Mouse (Mus musculus) CD4-positive helper T cell, adult 2 months (primary cell): ENCODE measurements around the gene Ferd3l.

Experiments used
- DNase-seq: peaks from one replicate; pipeline ENCODE4 v3.0.0-alpha.2; 2012; ENCODE audit warnings: low read depth, missing footprints, low spot score

Gene Ferd3l

GRCm38 (mm10) chr12:33965661-33966360 lies 37.6 kb downstream of the Ferd3l start:
- DNase-seq: no peak

- no peak for DNase-seq
Observed at GRCm38 (mm10) chr12:33966490-33967415, 38.5 kb downstream of the Ferd3l start.

GRCm38 (mm10) chr12:33967514-33967913 lies 39.3 kb downstream of the Ferd3l start:
- no peak for DNase-seq

DNA sequence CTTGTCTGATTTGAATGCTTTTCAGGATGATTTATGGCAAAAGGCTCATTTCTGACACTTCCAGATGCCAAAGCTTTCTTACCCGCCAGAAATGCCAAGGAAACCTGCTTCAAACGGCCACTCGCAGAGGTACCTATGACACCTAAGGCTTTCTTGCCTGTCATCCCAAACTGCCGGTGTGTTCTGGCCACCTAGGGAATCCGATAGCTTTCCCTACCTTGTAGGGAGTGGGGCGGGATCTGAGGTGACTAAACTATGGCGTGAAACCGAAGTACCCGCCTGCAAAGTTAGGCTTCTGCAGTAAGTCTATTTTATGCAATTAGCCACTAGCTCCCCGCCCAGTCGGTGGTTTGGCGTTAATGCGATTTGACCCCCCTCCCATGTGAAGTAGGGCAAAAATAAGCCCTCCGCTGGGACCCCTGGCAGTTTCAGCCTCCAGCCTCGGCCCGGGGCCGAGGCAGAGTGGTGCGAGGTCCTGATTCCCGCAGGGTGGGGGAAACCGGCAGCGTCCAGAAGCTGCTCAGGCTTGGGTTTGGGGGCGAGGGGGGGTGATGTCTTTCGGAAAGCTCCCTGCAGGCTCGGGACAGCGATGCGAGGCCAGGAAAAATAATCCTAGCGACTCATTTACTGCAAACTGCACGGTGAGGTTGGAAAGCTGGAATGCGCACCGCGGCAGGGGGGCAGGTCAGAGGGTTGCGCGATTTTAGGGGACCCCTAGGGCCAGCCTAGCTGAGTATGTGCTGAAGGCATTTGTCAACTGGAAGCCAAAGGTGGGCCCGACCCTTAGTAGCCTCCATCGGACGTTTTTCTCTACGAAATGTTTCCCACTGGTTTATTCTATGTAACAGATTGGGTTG lies 40.0 kb downstream of the Ferd3l start:
- DNase-seq: no peak

DNA sequence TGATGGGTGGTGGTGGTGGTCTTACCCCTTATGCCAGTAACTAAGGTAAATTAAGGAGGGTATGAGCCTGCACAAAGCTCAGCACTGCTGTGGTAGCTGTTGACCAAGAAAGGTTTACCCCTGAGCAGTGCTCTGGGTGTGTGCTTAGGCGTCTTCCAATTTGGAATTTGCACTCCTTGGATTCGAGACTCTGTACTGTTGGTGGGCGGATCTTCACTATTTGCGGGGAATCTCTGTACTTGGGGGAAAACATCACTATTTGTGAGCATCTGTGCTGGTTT lies 40.6 kb downstream of the Ferd3l start:
- DNase-seq: no peak
